Mouse (Mus musculus): ENCODE measurements around the gene Sdcbp2.

- TF ChIP-seq TCF3 (IDR thresholded peaks at IDR 0.05; ENCODE audit: insufficient read length, low read depth) (no peak), POLR2A (IDR thresholded peaks at IDR 0.05; ENCODE audit: insufficient read length, low read depth) (no peak), TCF12 (IDR thresholded peaks at IDR 0.05; ENCODE audit: insufficient read depth, poor library complexity, severe bottlenecking) (no peak), USF1 (IDR thresholded peaks at IDR 0.05; ENCODE audit: low read depth) (no peak)
Measured at GRCm38 (mm10) chr2:151562930-151563921, 9.2 kb upstream of the Sdcbp2 start.

Data from myocyte (in vitro differentiated cells).